Comparison of ENCODE assay signal across 8 mouse cellular contexts in genomic region chr10:75406755-75407154, GRCm38 (mm10). TPM values are rescaled to one million over a fixed set of nuclear protein-coding genes. Genes with fewer than 3 reads are reported as not detected.
DNase-seq lines count a peak whose midpoint lies in the region; ATAC-seq lines count a peak whose summit lies in the region.

No protein-coding gene starts in this region.

- no peaks in the 10 kb centered on the region for H3K9me3 ChIP-seq in kidney, embryonic 16.5 days (ENCODE audit: low read length)

- peak; percentile 57 for DNase-seq in 3134 (ENCODE audit: extremely low read depth, insufficient read length, low spot score)
- peak; percentile 69 for DNase-seq in adrenal gland, postnatal 10 days
- DNase-seq in gastrocnemius, postnatal 10 days, result peak; percentile 55
- DNase-seq in lung, postnatal 10 days, result peak; percentile 71
- DNase-seq in yolk sac, embryonic 10.5 days (ENCODE audit: low spot score), result no peak
- DNase-seq in embryo, embryonic 11 days, result no peak
- DNase-seq in thymus, adult 18-20 months, result no peak

- no peaks in the 10 kb centered on the region for H3K36me3 ChIP-seq in kidney, embryonic 16.5 days (ENCODE audit: insufficient read depth, low read length)

- 0 out of 2 replicates have a peak overlapping the region, but pooled peaks have one; percentile 7 for H3K4me3 ChIP-seq in kidney, embryonic 16.5 days (ENCODE audit: low read length)

- H3K27me3 ChIP-seq in kidney, embryonic 16.5 days (ENCODE audit: insufficient read depth, low read length), result no peaks in the 10 kb centered on the region

- H3K4me2 ChIP-seq in kidney, embryonic 16.5 days (replicated peaks; ENCODE audit: low read depth, low read length), result 0 out of 2 replicates have a peak overlapping the region, but pooled peaks have one; percentile 2

- no peak overlapping the region for H3K9ac ChIP-seq in kidney, embryonic 16.5 days (replicated peaks; ENCODE audit: low read length)

- H3K4me1 ChIP-seq in kidney, embryonic 16.5 days (ENCODE audit: insufficient read depth, low read length), result no peaks in the 10 kb centered on the region

- 52% methylated on average over 13 of the region's 13 CpGs for WGBS in kidney, embryonic 16.5 days

- 0 out of 2 replicates have a peak, but pooled peaks have one; percentile 42 for ATAC-seq in kidney, embryonic 16.5 days (ENCODE audit: low FRiP score, low TSS enrichment)

- no peak overlapping the region for H3K27ac ChIP-seq in kidney, embryonic 16.5 days (ENCODE audit: low read length)

RNA-seq across cellular contexts. Expression of gene Upb1, which starts 5.8 kb away (rescaled TPM):
- 10 to 100 TPM; 22.7 to 57.8 TPM for total RNA-seq in adrenal gland, postnatal 10 days (2021)
- under 1 TPM; 0.20 to 0.21 TPM for total RNA-seq in gastrocnemius, postnatal 10 days (2021)
- polyA plus RNA-seq in kidney, embryonic 16.5 days (2015; fragmentation: Nextera tagmentation; extraction: Ambion mirVana), result 3.1 and 3.3 TPM in 2 replicates

Comparison
In these comparisons a context has a peak if more than half of its experiments do, and no peak if none do; other contexts are left out.
1. DNase-seq: peak in 3134 (single experiment), adrenal gland, postnatal 10 days (single experiment), gastrocnemius, postnatal 10 days (single experiment) and lung, postnatal 10 days (single experiment); none in yolk sac, embryonic 10.5 days (single experiment), embryo, embryonic 11 days (single experiment) and thymus, adult 18-20 months (0 of 2).
2. RNA of gene Upb1, which starts 5.8 kb away (total RNA-seq): 22.7 to 57.8 TPM in adrenal gland, postnatal 10 days; 0.20 to 0.21 TPM in gastrocnemius, postnatal 10 days; every median in the first group is over 10 times any median in the second.